Mouse (Mus musculus) brain, embryonic 18.5 days (tissue): Measurements from ENCODE around the gene Zcchc7.
A peak's percentile ranks its signal among the peaks of the same experiment; 100 is the strongest.

Experiments used
- DNase-seq: peaks from one replicate; pipeline ENCODE4 v3.0.0-alpha.2; 2012; ENCODE audit warnings: low read depth, low spot score

Zcchc7 gene

DNA sequence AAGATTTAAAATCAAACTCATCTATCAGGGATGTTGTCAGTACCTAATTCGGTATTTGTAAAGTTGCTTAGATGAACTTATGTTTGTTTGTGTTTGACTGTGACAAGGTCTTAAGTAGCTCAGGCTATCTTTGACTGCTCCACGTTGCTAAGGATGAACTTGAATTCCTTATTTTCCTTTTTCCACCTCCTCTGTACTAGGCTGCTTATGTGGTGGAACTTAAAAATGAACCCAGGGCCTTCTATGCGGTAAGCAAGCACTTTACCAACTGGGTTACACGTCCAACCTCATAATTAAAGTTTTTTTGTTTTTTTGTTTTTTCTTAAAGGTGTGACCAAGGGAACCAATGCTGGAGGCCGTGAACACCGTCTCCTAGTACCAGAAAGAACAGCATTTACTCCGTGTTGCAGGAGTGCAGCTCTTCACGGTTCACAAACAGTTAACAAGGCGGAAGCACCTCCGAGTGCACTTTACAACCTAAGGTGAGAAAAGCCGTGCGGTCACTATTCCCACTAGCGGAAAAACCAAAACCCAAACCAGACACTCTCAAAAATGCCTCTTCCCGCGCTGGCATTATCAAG, at the start of gene Zcchc7:
Gene Zcchc7, plus strand, starts transcription at position 325 of the 581 bp plus-strand sequence.
- no peak for DNase-seq

DNA sequence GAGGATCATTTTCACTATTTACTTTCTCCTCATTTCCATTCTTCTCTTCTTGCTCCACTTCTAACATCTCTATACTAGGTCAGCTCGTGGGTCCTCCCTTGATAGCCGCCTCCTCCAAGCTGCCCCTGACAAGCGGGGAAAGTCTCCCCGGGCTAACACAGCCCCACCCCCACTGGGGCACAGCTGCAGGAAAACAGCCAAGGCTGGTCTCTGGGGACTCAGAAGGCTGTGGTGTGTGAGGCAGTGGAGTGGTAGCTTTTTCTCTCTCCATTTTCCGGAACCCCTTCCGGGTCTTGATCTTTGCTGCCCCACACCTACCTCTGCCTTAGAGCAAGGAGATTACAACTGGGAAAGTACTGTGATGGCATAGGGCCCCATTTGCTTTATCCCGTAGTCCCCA, 49.7 kb upstream of the Zcchc7 start:
- DNase-seq: no peak

DNA sequence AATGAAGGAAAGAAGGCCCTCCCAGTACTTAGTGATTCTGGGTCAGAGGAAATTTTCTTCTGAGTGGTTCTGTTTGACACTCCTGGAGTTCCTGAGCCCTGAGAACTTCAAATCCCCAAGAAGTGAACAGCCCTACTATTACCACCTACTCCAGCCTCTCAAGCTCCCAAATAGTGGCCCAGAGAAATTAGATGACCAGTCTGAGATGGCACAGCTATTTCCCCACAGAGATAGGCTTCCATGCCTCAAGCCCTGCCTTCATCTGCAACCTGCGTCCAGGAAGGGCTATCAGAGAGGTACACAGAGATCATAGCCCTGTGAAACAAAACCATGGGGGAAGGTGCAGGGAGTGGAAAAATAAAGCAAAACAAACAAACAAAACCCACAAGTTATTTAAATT, 48.8 kb upstream of the Zcchc7 start:
- DNase-seq: no peak

DNA sequence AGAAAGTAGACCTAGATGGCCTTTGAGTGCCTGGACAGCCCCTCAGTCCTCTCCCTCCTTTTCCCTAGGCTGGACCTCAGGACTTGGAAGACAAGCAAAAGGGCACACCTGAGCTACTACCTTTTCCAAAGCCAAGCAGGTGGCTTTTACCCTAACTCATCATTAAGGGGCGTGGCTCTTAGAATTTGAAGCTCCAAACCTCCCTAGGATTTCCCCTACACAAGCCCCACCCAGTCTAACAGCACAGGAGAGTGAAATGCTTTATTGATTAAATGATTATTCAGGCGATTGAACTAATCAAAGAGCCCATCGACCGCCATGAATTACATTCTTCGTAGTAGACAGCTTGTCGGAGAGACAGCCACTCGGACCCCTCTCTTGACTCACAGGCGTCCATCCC, 47.4 kb upstream of the Zcchc7 start:
- DNase-seq: no peak

DNA sequence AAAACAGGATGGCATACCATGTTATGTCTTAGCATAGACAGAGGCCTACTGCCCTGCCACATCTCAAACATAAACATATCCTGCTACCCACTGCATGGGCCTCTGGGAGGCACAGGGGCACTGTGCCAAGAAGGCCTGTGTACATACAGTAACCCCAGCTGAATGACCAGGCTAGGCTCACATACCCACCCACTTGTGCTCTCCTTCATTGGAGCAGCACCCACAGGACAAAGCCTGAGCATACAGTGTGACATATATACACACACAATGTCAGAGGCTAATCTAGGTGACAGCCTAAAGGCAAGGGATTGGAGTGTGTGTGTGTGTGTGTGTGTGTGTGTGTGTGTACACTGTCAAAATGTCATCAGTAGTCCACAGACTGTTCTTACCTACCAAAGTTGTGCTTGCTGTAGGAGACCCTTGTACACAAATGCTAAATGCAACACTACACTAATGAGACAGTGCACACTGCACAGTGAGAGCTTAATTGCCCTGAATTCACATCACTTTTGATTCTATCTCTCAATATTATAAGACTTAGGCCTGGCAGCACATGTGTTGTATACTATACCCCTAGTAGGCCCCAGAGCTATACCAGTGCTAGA, 46.5 kb upstream of the Zcchc7 start:
- DNase-seq: no peak

DNA sequence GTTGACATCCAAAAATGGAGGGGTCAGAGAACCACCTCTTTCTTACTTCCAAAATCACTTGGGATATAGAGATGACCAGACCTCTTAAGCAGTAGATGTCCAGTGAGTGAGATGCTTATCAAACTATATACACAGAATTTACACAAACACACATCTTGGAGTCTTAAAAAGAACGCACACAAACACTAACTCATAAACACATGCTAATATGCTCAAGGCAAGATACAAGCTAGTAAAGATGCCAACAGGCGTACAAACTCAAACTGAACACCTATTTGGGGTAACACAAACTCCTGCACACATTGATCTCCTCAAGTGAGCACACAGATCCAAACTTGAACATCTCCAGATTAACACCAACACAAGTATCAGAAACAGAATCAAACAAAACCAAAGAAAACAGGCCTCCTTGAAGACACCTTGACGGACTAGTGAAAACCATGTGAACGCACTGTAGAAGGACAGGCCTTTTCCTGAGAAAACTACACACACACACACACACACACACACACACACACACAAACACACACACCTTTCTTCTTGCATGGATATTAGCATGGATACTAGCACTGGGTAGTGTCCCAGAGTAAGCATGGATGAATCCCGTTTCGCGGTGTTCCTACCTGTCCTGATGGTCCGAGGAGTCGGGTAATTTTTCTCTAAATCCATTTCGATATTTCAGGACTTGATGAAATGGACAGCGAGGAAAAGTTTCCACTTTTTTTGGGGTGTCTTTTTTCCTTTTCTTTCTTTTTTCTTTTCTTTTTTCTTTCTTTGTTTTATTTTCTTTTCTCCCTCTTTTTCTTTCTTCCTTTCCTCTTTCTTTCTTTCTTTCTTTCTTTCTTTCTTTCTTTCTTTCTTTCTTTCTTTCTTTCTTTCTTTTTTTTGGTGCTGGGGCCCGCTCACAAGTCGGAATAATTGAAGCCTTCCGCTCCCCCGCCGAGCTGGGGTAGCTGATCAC, 45.7 kb upstream of the Zcchc7 start, which contains the start of gene Pax5:
Gene Pax5, minus strand, starts transcription at position 748 of the 961 bp plus-strand sequence.
- DNase-seq: no peak

DNA sequence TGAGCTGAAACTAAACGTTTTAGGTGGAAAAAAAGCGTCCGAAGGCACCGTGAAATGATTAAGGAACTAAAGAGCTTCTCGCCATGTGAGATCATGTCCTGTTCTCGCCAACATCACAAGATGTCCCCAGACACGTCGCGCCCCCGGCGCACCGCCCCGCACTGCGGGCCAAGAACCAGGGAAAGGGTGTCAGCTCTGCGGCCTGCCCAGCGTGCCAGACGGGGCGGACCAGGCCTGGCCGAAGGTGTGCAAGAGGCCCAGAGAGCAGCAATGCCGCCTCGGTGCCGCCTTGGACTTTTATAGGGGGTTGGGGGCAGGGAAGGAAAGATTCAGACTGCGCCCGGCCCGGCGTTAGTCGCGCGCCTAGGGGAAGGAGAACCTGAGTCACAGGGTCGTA, 45.0 kb upstream of the Zcchc7 start:
- no peak for DNase-seq

DNA sequence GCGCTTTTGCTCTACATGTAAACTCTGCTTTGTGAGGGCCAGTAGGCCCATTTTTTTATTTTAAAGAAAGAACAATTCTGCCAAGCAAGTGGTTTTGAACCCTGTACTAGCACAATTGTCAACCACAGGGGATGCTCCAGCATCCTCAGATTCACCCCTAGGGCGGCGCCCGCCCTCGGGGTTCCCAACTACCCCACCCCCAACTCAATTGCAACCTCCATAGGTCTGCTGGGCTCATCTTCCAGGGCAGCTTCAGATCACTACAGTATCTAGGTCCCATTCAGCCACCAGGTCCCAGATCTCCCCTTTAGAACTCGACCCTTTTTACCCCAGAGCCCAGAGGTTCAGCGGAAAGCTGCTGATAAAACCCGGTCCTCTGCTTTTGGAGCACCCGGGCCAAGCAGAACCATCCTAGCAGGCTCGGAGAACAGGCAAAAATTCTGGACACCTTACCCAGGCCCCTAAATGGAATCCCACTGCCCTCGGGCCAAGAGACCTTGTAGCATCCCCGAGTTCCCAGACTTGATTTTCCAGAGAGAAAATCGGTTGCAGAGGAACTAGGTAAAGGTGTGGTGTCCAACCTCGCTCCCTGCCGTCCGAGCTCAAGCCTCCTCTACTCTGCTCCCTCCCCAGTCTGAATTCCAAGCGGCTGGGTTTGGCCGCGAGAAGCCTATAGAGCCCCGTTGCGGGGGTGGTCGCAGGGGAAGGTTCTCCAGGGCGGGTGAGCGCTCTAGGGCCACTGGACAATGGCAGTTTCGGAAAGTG, 44.4 kb upstream of the Zcchc7 start:
- no peak for DNase-seq

DNA sequence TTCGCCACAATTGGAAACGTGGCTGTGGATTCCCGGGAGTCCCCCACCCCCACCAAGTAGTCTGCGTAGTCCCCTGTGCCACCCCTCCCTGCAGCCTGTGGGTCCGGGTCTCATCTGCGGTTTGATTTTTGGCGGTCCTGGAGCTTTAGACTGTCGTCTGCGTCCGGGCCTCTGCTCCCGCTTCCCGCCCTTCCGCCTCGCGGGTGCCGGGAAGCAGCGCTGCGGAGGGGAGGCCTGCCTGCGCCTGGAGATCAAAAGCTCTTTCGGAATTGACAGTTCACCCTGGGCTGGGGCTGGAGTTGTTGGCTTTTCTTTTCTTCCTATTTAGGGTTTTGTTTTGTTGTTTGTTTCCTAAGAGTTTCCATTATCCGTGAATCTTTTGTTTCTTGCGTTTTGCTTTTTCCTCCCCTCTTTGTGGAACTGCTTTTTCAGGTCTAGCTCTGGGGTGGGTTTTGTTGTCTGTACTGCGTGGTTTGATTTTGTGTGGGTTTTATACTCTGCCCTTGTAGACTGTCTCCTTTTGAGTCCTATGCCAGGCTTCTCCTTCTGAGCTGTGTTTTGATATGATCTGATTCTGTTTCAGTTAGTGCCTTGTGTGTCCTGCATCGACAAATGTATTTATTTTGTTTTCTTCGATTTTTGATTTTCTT, 43.5 kb upstream of the Zcchc7 start:
- DNase-seq: no peak

DNA sequence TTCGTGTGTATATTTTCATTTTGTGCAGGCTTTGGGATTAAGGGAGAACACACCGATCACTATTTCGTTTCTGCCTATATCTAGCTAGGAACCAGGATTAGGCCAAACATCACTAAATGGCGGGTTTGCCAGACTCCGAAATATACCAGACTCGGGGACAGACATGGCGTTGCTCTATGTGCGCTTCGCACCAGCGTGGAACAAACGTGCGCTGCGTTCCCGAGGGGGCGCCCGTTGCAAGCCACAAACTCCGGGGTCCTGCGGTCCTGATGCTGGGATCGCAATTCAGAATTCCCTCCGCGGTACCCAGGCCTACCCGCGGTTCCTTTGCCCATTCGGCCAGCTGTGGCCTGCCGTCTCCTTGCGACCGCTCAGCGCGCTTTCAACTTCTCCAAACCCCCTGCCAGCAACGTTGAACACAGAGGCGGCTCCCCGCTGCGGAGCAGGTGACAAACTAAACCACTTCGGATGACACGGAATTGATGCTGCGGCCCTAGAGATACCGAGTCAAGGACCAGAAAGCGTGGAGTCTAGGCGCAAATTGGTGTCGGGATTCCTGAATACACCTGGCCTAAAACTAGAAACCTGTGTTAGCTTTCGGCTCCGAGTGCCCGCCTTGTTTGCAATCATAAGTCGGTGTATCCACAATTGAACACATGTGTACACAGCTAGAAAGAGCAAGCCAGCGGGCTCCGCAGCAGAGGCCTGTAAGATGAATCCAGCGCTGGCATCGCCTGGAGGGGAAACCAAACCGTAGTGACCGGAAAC, 42.7 kb upstream of the Zcchc7 start:
- DNase-seq: no peak

DNA sequence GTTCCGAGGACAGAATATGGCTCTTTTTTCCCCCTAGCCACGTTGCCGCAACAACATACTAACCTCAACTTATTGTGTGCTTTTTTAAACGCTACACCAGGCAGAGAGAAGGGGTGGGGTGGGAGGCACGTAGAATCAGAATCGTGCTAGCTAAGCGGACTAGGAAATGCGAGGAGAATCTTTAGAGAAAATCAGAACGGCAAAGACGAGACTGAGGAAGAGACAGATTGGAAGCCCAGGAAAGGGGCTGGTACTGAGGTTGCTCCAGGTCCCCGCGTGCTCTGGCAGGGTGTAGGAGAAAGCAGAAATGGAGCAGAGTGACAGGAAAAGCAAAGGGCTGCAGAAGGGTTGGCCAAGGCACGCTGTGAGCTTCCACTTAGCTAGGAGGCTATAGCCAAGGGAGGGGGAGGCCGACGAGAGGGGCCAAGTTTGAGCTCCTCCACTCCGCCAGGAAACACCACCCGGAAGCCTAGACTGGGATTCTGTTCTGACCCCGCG, 42.1 kb upstream of the Zcchc7 start:
- DNase-seq: no peak

DNA sequence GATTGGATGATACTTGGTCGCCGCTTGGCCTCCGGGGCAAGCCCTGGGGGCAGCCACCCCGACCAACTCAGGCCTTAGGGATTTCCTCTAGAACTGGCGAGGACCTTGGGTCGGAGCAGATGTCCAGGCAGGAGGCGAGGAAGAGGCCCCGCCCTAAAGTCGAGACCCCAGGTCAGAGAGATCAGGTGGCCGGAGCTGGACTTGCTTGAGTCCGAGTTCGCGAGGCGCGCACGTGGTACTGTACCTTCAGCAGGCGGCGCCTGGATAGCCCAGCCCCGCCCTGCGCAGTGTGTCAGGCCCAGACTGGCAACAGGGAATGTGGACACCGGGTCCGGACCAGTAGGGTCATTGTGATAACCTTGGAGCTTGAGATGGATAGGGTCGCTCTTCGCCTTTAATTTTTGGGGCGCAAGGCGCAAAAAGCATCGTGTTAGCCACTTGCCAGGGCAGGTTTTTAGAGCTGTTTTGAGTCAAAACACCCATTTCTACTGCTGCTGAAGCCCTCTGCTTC, 41.5 kb upstream of the Zcchc7 start:
- no peak for DNase-seq

DNA sequence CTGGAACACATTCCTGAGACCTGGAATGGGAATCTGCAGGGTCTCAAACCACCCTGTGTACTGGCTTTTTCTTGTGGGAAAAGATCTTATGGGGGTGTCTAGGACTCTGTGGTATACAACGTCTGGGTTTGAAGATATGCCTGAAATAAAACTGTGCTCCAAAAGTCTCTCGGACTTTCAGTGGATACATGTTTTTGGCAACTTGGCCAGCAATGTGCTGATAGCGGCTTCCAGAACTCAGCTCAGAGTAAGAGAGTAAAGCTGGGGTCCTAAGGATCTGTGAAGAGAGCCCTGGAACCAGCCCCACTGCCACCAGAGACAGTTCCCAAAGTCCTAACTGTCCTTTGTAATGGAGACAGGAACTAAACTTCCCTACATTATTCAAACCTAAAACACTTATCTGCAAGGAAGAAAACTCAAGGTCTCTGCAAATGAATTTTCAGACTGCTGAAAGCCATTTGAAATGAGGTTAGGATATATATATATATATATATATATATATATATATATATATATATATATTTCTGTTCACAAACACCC, 40.0 kb upstream of the Zcchc7 start:
- DNase-seq: no peak

DNA sequence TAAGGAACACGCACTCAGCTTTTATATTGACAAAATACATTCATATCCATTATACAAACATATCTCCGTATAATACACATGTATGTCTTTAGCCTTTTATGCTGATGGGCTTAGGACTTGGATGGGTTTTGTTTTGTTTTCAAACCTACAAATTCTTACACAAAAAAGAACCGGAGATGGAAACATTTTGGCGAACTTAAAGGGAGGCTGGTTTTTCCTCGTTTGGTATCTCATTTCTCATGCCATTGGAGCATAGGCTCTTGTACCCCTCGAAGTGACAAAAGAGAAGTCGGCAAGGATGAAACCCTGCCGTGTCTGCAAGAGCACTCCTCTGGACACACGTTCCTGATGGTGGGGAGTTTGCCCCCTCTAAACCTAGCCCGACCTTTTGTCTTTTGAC, 39.3 kb upstream of the Zcchc7 start:
- DNase-seq: no peak

DNA sequence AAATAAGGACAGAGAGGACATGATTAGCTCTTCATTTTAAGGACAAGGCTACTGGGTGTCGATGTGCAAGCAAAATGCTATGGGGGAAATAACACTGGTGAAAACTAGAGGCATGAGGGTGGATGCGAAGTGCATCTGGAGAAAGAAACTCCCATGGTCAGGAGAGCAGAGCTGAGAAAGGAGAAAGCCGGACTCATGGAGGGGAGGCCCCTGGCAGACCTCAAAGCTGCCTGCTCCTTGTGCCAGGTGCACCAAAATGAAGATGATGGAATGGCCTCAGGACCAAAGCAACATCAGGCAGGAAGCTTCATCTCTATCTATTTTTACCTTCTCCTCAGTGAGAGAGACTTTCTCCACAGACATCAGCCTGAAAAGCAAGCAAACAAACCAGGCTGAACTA, 38.0 kb upstream of the Zcchc7 start:
- no peak for DNase-seq

DNA sequence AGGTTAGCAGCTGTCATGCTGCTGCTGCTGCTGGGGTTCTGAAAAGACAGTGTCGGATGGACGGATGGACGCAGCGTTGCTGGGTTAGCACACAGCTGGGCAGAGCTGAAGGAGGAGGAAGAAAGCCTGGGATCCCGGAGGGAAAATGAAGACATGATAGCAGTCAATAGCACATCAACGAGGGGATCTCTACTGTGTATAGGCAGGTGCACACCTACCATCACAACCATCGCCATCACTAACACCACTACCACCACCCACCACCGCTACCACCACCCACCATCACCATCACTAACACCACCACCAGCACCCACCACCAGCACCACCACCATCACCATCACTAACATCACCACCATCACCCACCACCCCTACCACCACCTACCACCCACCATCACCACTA, 35.6 kb upstream of the Zcchc7 start:
- DNase-seq: no peak

DNA sequence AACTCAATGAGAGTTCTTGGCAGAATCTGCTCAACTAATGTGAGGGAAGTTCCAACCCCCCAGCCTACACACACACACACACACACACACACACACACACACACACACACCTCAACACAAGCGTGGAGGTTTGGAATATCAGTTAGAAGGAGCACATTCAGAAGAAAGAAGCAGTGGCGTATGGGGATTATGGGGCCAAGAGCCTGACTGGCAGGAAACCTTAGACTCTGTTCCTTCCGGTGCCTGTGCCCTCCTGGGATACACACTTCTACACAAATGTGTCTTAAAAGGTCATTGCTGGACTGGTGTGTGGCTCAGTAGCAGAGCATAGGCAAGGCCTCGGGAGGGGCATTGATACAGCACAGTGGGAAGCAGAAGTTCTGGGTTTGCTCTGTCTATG, 34.4 kb upstream of the Zcchc7 start:
- DNase-seq: no peak

DNA sequence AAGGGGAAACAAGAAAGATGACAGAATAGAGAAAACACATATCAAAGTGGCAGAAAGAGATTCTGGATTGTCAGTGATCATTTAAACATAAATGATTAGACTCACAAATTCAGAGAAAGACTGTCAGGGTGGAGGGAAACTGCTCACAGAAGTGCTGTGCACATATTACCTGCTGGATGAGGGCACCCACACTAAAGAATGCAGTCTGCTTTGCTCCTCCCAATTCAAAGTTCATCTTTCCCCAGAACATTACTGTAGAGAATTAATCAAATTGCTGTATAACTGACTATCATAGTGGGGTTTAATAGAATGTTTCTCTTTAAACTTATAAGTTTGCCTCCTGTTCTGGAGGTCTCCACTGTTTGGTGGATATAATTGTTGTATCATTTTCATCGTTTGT, 15.2 kb upstream of the Zcchc7 start:
- no peak for DNase-seq

DNA sequence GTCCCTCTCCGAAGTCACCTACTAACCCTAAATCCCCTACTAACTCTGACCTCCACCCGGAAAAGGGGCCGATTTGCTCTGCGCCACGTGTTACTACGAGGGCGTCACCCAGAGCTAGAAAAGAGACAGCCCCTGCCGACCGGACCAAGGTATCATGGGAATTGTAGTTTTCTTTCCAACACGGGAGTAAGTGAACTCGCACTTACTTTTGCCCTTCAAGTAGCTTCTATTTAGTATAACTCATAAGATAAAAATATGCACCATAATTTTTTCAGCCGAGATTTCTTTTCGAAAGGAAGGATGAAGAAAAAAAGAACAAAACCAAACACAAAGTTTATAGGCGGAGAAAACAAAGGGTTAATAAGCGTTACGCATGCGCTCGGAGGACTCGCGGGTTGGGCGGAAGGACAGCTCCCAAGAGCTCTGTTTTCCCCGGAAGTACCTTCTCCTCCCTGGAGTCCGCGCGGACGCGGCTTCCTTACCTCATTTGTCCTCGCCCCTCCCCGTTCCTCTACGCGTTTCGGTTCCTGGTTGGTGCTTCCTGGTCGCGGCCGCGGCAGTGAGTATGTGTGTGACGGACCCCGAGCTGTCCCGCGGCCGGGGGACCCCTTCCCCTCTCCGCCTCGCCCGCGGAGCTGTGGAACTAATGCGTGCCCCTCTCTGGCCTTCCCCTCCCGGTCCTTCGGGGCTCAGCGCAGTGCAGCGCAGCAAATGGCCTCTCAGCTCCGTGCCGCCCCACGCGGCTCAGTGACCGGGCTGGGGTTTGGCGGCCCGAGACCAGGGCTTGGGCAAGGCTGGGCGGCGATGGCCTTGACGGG, 666 bp downstream of the Zcchc7 start:
- peak; percentile 91 for DNase-seq
